Comparison of ENCODE assay signal across 7 mouse cellular contexts in genomic region chr5:25654578-25654987, GRCm38 (mm10). TPM values are rescaled to one million over a fixed set of nuclear protein-coding genes. Genes with fewer than 3 reads are reported as not detected.
A peak's percentile ranks its signal among the peaks of the same experiment; 100 is the strongest.
DNase-seq lines count a peak whose midpoint lies in the region; ATAC-seq lines count a peak whose summit lies in the region.

No protein-coding gene starts in this region.

- ATAC-seq in lung, embryonic 15.5 days (ENCODE audit: borderline replicate concordance, extremely low read depth, low FRiP score, low TSS enrichment), result peak; percentile 52; the same call in 1 of the 2 replicates
- peak; percentile 74; the same call in 1 of the 2 replicates for ATAC-seq in forebrain, embryonic 12.5 days (ENCODE audit: low FRiP score)

- H3K4me1 ChIP-seq in lung, embryonic 15.5 days, result no peaks in the 10 kb centered on the region
- peaks cover 25% of the 10 kb centered on the region for H3K4me1 ChIP-seq in forebrain, embryonic 12.5 days
- H3K4me1 ChIP-seq in limb, embryonic 10.5 days, result peaks cover 15% of the 10 kb centered on the region

- no peaks in the 10 kb centered on the region for H3K9me3 ChIP-seq in lung, embryonic 15.5 days
- no peaks in the 10 kb centered on the region for H3K9me3 ChIP-seq in forebrain, embryonic 12.5 days
- H3K9me3 ChIP-seq in limb, embryonic 10.5 days (replicated peaks), result no peaks in the 10 kb centered on the region

- peak overlapping the region; percentile 13 for H3K4me3 ChIP-seq in lung, embryonic 15.5 days
- peak overlapping the region; percentile 19; the same call in 1 of the 2 replicates for H3K4me3 ChIP-seq in forebrain, embryonic 12.5 days (replicated peaks)
- 0 out of 2 replicates have a peak overlapping the region, but pooled peaks have one; percentile 9 for H3K4me3 ChIP-seq in limb, embryonic 10.5 days

- H3K9ac ChIP-seq in lung, embryonic 15.5 days, result no peak overlapping the region; the same call in 1 of the 2 replicates
- H3K9ac ChIP-seq in forebrain, embryonic 12.5 days, result no peak overlapping the region

- 17% methylated on average over 14 of the region's 14 CpGs for WGBS in lung, embryonic 15.5 days
- WGBS in forebrain, embryonic 12.5 days, result 2% methylated on average over 14 of the region's 14 CpGs
- WGBS in limb, embryonic 10.5 days, result 10% methylated on average over 14 of the region's 14 CpGs

- no peak overlapping the region for H3K27ac ChIP-seq in lung, embryonic 15.5 days
- no peak overlapping the region for H3K27ac ChIP-seq in forebrain, embryonic 12.5 days
- peak overlapping the region; percentile 6; the same call in 1 of the 2 replicates for H3K27ac ChIP-seq in limb, embryonic 10.5 days

- no peaks in the 10 kb centered on the region for H3K36me3 ChIP-seq in lung, embryonic 15.5 days
- no peaks in the 10 kb centered on the region; the same call in 1 of the 2 replicates for H3K36me3 ChIP-seq in forebrain, embryonic 12.5 days (replicated peaks)
- no peaks in the 10 kb centered on the region for H3K36me3 ChIP-seq in limb, embryonic 10.5 days

- H3K27me3 ChIP-seq in lung, embryonic 15.5 days, result no peaks in the 10 kb centered on the region
- H3K27me3 ChIP-seq in forebrain, embryonic 12.5 days, result 0 out of 2 replicates have a peak, but pooled peaks cover 5% of the 10 kb centered on the region
- peaks cover 4% of the 10 kb centered on the region; the same call in 1 of the 2 replicates for H3K27me3 ChIP-seq in limb, embryonic 10.5 days (ENCODE audit: low read depth, poor library complexity, severe bottlenecking)

- DNase-seq in lung, postnatal 14 days, result no peak
- peak; percentile 63 for DNase-seq in limb, embryonic 10.5 days (ENCODE audit: low spot score)
- DNase-seq in retina, postnatal 1 day, result peak; percentile 74
- no peak for DNase-seq in ovary, postnatal 10 days (ENCODE audit: low spot score)
- no peak for DNase-seq in layer of hippocampus, adult 11-12 months (ENCODE audit: low spot score)

- H3K4me2 ChIP-seq in lung, embryonic 15.5 days, result peak overlapping the region; percentile 42
- peak overlapping the region; percentile 44 for H3K4me2 ChIP-seq in forebrain, embryonic 12.5 days

RNA-seq across cellular contexts. Expression of gene Xrcc2, which starts 51.0 kb away (rescaled TPM):
- 9.6 and 10.4 TPM in 2 replicates for polyA plus RNA-seq in lung, embryonic 15.5 days (2015; fragmentation: Nextera tagmentation; extraction: Ambion mirVana)
- 14.0 and 18.1 TPM in 2 replicates for polyA plus RNA-seq in forebrain, embryonic 12.5 days (2016; fragmentation: Nextera tagmentation; extraction: Ambion mirVana)
- 19.4 and 19.9 TPM in 2 replicates for polyA plus RNA-seq in limb, embryonic 10.5 days (2016; fragmentation: Nextera tagmentation; extraction: Ambion mirVana)

Comparison
In these comparisons a context has a peak if more than half of its experiments do, and no peak if none do; other contexts are left out.
1. DNase-seq: peak in limb, embryonic 10.5 days (single experiment) and retina, postnatal 1 day (single experiment); none in lung, postnatal 14 days (single experiment), ovary, postnatal 10 days (single experiment) and layer of hippocampus, adult 11-12 months (single experiment).
2. Peak in every context shown above with its lines, with median percentiles within 50 percentile points of each other: H3K4me3 ChIP-seq.